Mouse (Mus musculus) limb, embryonic 11.5 days (tissue): ENCODE data around the gene Limch1. TPM values are rescaled to one million over a fixed set of nuclear protein-coding genes. Genes with fewer than 3 reads are reported as not detected.
A peak's percentile ranks its signal among the peaks of the same experiment; 100 is the strongest.

Source experiments
- ATAC-seq: fragments of 200-750 bp; cut with Nextera tagmentation; 2 replicates; pipeline ENCODE4 v1.8.0; 2017; ENCODE audit warnings: low read depth; ENCODE audit not compliant: insufficient number of reproducible peaks, low FRiP score, low TSS enrichment
- DNase-seq: peaks from one replicate; pipeline ENCODE4 v3.0.0-alpha.2; 2015; ENCODE audit warnings: low spot score
- H3K27ac ChIP-seq: fragments of 300-500 bp; sonication (generic); replicated peaks from 2 replicates; pipeline ENCODE4 v1.5.1; 2014; ENCODE audit warnings: low read depth, mild to moderate bottlenecking, low read length
- H3K27me3 ChIP-seq: fragments of 300-500 bp; sonication (generic); 2 replicates; pipeline ENCODE4 v1.6.1; 2014; ENCODE audit warnings: mild to moderate bottlenecking, low read length, mixed read lengths; ENCODE audit not compliant: control insufficient read depth, insufficient read depth
- H3K36me3 ChIP-seq: fragments of 300-500 bp; sonication (generic); 2 replicates; pipeline ENCODE4 v1.6.1; 2014; ENCODE audit warnings: mild to moderate bottlenecking, low read length, moderate library complexity, mixed read lengths; ENCODE audit not compliant: control insufficient read depth, insufficient read depth
- H3K4me1 ChIP-seq: fragments of 300-500 bp; sonication (generic); 2 replicates; pipeline ENCODE4 v1.6.1; 2014; ENCODE audit warnings: low read length, mixed read lengths; ENCODE audit not compliant: control insufficient read depth, insufficient read depth
- H3K4me2 ChIP-seq: fragments of 300-500 bp; sonication (generic); 2 replicates; pipeline ENCODE4 v1.6.1; 2014; ENCODE audit warnings: low read depth, mild to moderate bottlenecking, moderate library complexity; ENCODE audit not compliant: severe bottlenecking
- H3K4me3 ChIP-seq: fragments of 300-500 bp; sonication (generic); 2 replicates; pipeline ENCODE4 v1.5.1; 2014; ENCODE audit warnings: low read depth, low read length
- H3K9ac ChIP-seq: fragments of 300-500 bp; sonication (generic); 2 replicates; pipeline ENCODE4 v1.6.1; 2014; ENCODE audit warnings: mild to moderate bottlenecking, low read length
- H3K9me3 ChIP-seq: fragments of 300-500 bp; sonication (generic); 2 replicates; pipeline ENCODE4 v1.6.1; 2016; ENCODE audit warnings: low read length; ENCODE audit not compliant: control insufficient read depth
- WGBS: fragments of 180-500 bp; shearing (Covaris S2); extraction: QIAGEN DNeasy Blood & Tissue Kit; methylation state at CpG from one replicate; pipeline ENCODE4 v1.1.7; 2014; 5-methylcytosine and 5-hydroxymethylcytosine counted together
- polyA plus RNA-seq: library from polyadenylated mRNA; unstranded; fragments of >200 nt; fragmentation: Nextera tagmentation; extraction: Ambion mirVana; gene quantifications from 2 replicates; pipeline ENCODE4 v1.2.1, GENCODE M21; 2014

Gene Limch1
- polyA plus RNA-seq, 1 experiment from 2014 or later, result 39.7 TPM

GRCm38 (mm10) chr5:66967147-66967546, 221.5 kb downstream of the Limch1 start:
- no peak overlapping the region for H3K27ac ChIP-seq
- no peaks in the 10 kb centered on the region for H3K36me3 ChIP-seq
- DNase-seq, result no peak
- H3K4me1 ChIP-seq, result peaks cover 27% of the 10 kb centered on the region
- H3K27me3 ChIP-seq, result no peaks in the 10 kb centered on the region
- H3K4me2 ChIP-seq, result no peak overlapping the region
- no peak overlapping the region for H3K4me3 ChIP-seq
- no peak overlapping the region for H3K9ac ChIP-seq
- WGBS, result 49% methylated on average over 2 of the region's 2 CpGs
- no peak for ATAC-seq
- no peaks in the 10 kb centered on the region for H3K9me3 ChIP-seq

- Histone ChIP-seq H3K27ac (peak overlapping the region; percentile 85), H3K27me3 (no peaks in the 10 kb centered on the region), H3K36me3 (no peaks in the 10 kb centered on the region), H3K9ac (no peak overlapping the region), H3K9me3 (no peaks in the 10 kb centered on the region), H3K4me2 (peak overlapping the region; percentile 43; the same call in 1 of the 2 replicates), H3K4me3 (no peak overlapping the region), H3K4me1 (peaks cover 27% of the 10 kb centered on the region)
- DNase-seq, result no peak
- no peak for ATAC-seq
- 42% methylated on average over 4 of the region's 4 CpGs for WGBS
Observed at GRCm38 (mm10) chr5:66967646-66968045, 222.0 kb downstream of the Limch1 start.

GRCm38 (mm10) chr5:66968059-66968833, 222.6 kb downstream of the Limch1 start:
- DNase-seq (peak; percentile 77), ATAC-seq (peak; percentile 77; the same call in 1 of the 2 replicates)
- Histone ChIP-seq H3K27ac (peak overlapping the region; percentile 85), H3K4me1 (peaks cover 27% of the 10 kb centered on the region), H3K9me3 (no peaks in the 10 kb centered on the region), H3K27me3 (no peaks in the 10 kb centered on the region), H3K9ac (peak overlapping the region; percentile 18; the same call in 1 of the 2 replicates), H3K4me3 (no peak overlapping the region; the same call in 1 of the 2 replicates), H3K4me2 (peak overlapping the region; percentile 43), H3K36me3 (no peaks in the 10 kb centered on the region)
- WGBS, result 18% methylated on average over 23 of the region's 23 CpGs

- Histone ChIP-seq H3K4me2 (peak overlapping the region; percentile 43), H3K27ac (peak overlapping the region; percentile 85), H3K27me3 (no peaks in the 10 kb centered on the region), H3K9ac (0 out of 2 replicates have a peak overlapping the region, but pooled peaks have one; percentile 27), H3K36me3 (no peaks in the 10 kb centered on the region), H3K4me1 (peaks cover 27% of the 10 kb centered on the region), H3K4me3 (peak overlapping the region; percentile 3; the same call in 1 of the 2 replicates), H3K9me3 (no peaks in the 10 kb centered on the region)
- ATAC-seq, result no peak; the same call in 1 of the 2 replicates
- WGBS, result 59% methylated on average over 19 of the region's 19 CpGs
- no peak for DNase-seq
Observed at GRCm38 (mm10) chr5:66968925-66969711, 223.5 kb downstream of the Limch1 start.

GRCm38 (mm10) chr5:66975621-66976020, 230.0 kb downstream of the Limch1 start:
- H3K36me3 ChIP-seq, result no peaks in the 10 kb centered on the region; the same call in 1 of the 2 replicates
- no peak for ATAC-seq
- WGBS, result 89% methylated on average over 8 of the region's 8 CpGs

GRCm38 (mm10) chr5:66979332-66980218, 233.9 kb downstream of the Limch1 start:
- Histone ChIP-seq H3K9me3 (no peaks in the 10 kb centered on the region), H3K4me2 (peak overlapping the region; percentile 24; the same call in 1 of the 2 replicates), H3K4me1 (peaks cover 20% of the 10 kb centered on the region), H3K27ac (no peak overlapping the region; the same call in 1 of the 2 replicates), H3K27me3 (no peaks in the 10 kb centered on the region), H3K36me3 (no peaks in the 10 kb centered on the region; the same call in 1 of the 2 replicates), H3K4me3 (no peak overlapping the region), H3K9ac (no peak overlapping the region)
- DNase-seq (no peak), ATAC-seq (0 out of 2 replicates have a peak, but pooled peaks have one; percentile 17)
- 34% methylated on average over 19 of the region's 19 CpGs for WGBS

More at GRCm38 (mm10) chr5:66975621-66976020, 230.0 kb downstream of the Limch1 start:
- Histone ChIP-seq H3K4me2 (no peak overlapping the region), H3K9ac (no peak overlapping the region), H3K27me3 (no peaks in the 10 kb centered on the region), H3K4me3 (no peak overlapping the region), H3K27ac (no peak overlapping the region), H3K9me3 (no peaks in the 10 kb centered on the region), H3K4me1 (peaks cover 14% of the 10 kb centered on the region)
- no peak for DNase-seq

- 89% methylated on average over 4 of the region's 4 CpGs for WGBS
- no peaks in the 10 kb centered on the region for H3K27me3 ChIP-seq
- peaks cover 21% of the 10 kb centered on the region for H3K4me1 ChIP-seq
- no peaks in the 10 kb centered on the region for H3K9me3 ChIP-seq
- no peak overlapping the region for H3K9ac ChIP-seq
- no peak overlapping the region for H3K27ac ChIP-seq
- no peak overlapping the region for H3K4me2 ChIP-seq
- ATAC-seq, result no peak
- DNase-seq, result no peak
- no peaks in the 10 kb centered on the region for H3K36me3 ChIP-seq
- no peak overlapping the region for H3K4me3 ChIP-seq
Observed at GRCm38 (mm10) chr5:66980862-66981261, 235.2 kb downstream of the Limch1 start.
